Mouse (Mus musculus) neural tube, embryonic 12.5 days (tissue): ENCODE measurements around the gene Il20. TPM values are rescaled to one million over a fixed set of nuclear protein-coding genes. Genes with fewer than 3 reads are reported as not detected.

ENCODE experiments used
- ATAC-seq: fragments of 200-750 bp; cut with Nextera tagmentation; 2 replicates; pipeline ENCODE4 v1.8.0; 2017; ENCODE audit warnings: low read depth, mild to moderate bottlenecking, moderate TSS enrichment, moderate library complexity; ENCODE audit not compliant: low FRiP score
- H3K27ac ChIP-seq: fragments of 300-500 bp; sonication (generic); 2 replicates; pipeline ENCODE4 v1.5.1; 2016
- H3K27me3 ChIP-seq: fragments of 300-500 bp; sonication (generic); replicated peaks from 2 replicates; pipeline ENCODE4 v1.6.1; 2016; ENCODE audit warnings: mild to moderate bottlenecking
- H3K36me3 ChIP-seq: fragments of 300-500 bp; sonication (generic); 2 replicates; pipeline ENCODE4 v1.6.1; 2016; ENCODE audit warnings: mild to moderate bottlenecking
- H3K4me1 ChIP-seq: fragments of 300-500 bp; sonication (generic); 2 replicates; pipeline ENCODE4 v1.6.1; 2016
- H3K4me2 ChIP-seq: fragments of 300-500 bp; sonication (generic); replicated peaks from 2 replicates; pipeline ENCODE4 v1.6.1; 2016; ENCODE audit warnings: mild to moderate bottlenecking
- H3K4me3 ChIP-seq: fragments of 300-500 bp; sonication (generic); 2 replicates; pipeline ENCODE4 v1.5.1; 2016
- H3K9ac ChIP-seq: fragments of 300-500 bp; sonication (generic); 2 replicates; pipeline ENCODE4 v1.6.1; 2016; ENCODE audit warnings: mild to moderate bottlenecking
- H3K9me3 ChIP-seq: fragments of 300-500 bp; sonication (generic); 2 replicates; pipeline ENCODE4 v1.6.1; 2016; ENCODE audit warnings: mild to moderate bottlenecking
- whole genome bisulfite sequencing: fragments of 180-500 bp; shearing (Covaris S2); methylation state at CpG from one replicate; pipeline ENCODE4 v1.1.7; 2016; 5-methylcytosine and 5-hydroxymethylcytosine counted together
- polyA plus RNA-seq: library from polyadenylated mRNA; unstranded; fragments of >200 nt; fragmentation: Nextera tagmentation; extraction: Ambion mirVana; gene quantifications from 2 replicates; pipeline ENCODE4 v1.2.1, GENCODE M21; 2016

Gene Il20
- polyA plus RNA-seq, 1 experiment from 2014 or later: not detected

- H3K9ac ChIP-seq: no peak overlapping the region
- no peak for ATAC-seq
- no peak overlapping the region for H3K4me3 ChIP-seq
- H3K9me3 ChIP-seq: no peaks in the 10 kb centered on the region
- no peak overlapping the region for H3K27ac ChIP-seq
- H3K27me3 ChIP-seq: no peaks in the 10 kb centered on the region
- 94% methylated on average over 4 of the region's 4 CpGs for WGBS
- no peaks in the 10 kb centered on the region for H3K36me3 ChIP-seq
- H3K4me1 ChIP-seq: no peaks in the 10 kb centered on the region
- no peak overlapping the region for H3K4me2 ChIP-seq
Observed at GRCm38 (mm10) chr1:130857456-130857855, 53.8 kb downstream of the Il20 start.

Other genes starting within 250 kb of the Il20 start
- gene C4bp, start 249.8 kb downstream of the Il20 start, polyA plus RNA-seq: 0.06 TPM in 1 of 2 replicates, not detected in the other
- not detected in 2 replicates for gene Gm29427, start 195.7 kb downstream of the Il20 start, polyA plus RNA-seq
- gene Yod1, start 194.1 kb downstream of the Il20 start, polyA plus RNA-seq: 18.6 and 20.3 TPM in 2 replicates
- gene Pfkfb2, start 182.2 kb downstream of the Il20 start, polyA plus RNA-seq: 14.9 and 16.1 TPM in 2 replicates
- 0.51 and 0.86 TPM in 2 replicates for gene AA986860, start 179.5 kb downstream of the Il20 start, polyA plus RNA-seq
- not detected in 2 replicates for gene Fcamr, start 110.5 kb downstream of the Il20 start, polyA plus RNA-seq
- gene Pigr, start 84.8 kb downstream of the Il20 start, polyA plus RNA-seq: not detected in 2 replicates
- gene Fcmr, start 45.8 kb downstream of the Il20 start, polyA plus RNA-seq: not detected in 2 replicates
- gene Il24, start 24.0 kb downstream of the Il20 start, polyA plus RNA-seq: not detected in 2 replicates
- gene Il19, start 28.7 kb upstream of the Il20 start, polyA plus RNA-seq: not detected in 2 replicates
- gene Il10, start 108.4 kb upstream of the Il20 start, polyA plus RNA-seq: not detected in 2 replicates
- 44.2 and 46.8 TPM in 2 replicates for gene Mapkapk2, start 186.4 kb upstream of the Il20 start, polyA plus RNA-seq
- gene Dyrk3, start 226.9 kb upstream of the Il20 start, polyA plus RNA-seq: 12.4 and 14.8 TPM in 2 replicates
- 50.7 and 54.1 TPM in 2 replicates for gene Eif2d, start 241.7 kb upstream of the Il20 start, polyA plus RNA-seq